ENCODE assay signal across 8 mouse cellular contexts in the genomic region with DNA sequence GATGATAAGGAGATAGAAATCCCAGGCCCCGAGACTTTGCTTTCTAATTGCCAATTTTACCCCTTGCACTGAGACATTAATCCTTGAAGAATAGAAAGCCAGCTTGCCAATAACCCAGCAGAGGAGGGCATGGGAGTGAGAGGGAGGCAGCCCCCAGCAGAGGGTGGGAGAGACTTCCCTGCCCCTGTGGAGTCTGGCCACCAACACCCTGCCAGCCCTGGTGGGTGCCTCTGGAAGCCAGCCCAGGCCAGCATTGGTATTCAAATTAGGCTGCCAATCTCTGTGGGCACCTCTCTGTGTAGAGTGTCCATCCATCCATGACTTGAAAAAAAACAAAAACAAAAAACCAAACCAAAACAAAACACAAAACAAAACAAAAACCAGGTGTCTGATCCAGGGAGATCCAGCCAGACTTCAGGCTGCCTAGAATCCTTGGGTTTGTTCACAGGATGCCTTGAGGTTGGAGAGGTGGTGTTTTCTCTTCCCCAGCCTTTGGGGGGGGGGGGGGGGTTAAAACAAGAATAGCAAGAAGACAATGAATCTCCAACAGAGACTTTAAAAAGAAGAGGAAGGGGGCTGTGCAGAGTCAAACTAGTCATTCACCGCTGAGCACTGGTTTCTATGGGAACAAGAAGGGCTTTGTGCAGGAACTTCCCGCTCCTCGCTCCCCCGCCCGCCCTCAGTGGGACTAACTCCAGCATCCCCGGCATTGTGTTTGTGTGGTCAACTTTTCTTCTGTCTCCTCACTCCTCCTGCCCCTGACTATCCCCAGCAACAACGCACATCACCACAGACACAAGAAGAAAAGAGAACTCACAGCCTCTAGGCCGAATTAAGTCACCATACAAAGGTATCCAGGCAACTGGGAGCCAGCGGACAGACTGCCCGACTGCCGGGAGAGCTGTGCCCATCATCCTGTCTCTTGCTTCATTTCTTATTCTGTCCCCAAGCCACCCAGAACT.
DNase-seq lines count a peak whose midpoint lies in the region; ATAC-seq lines count a peak whose summit lies in the region.

No protein-coding gene starts in this region.

- peak; percentile 69 for DNase-seq in kidney, postnatal 10 days
- DNase-seq in kidney, adult 18-20 months = no peak
- peak; percentile 90 for DNase-seq in hindbrain, embryonic 11.5 days (ENCODE audit: low spot score)
- peak; percentile 43 to 71 for DNase-seq in left cerebral cortex, adult 9 months (ENCODE audit: low spot score in 2 of 2)
- DNase-seq in neural tube, embryonic 11.5 days (ENCODE audit: low spot score) = peak; percentile 86
- no peak for DNase-seq in spleen, postnatal 36 days (ENCODE audit: low spot score in 2 of 2)

- no peak overlapping the region for H3K27ac ChIP-seq in embryonic facial prominence, embryonic 13.5 days
- H3K27ac ChIP-seq in hindbrain, embryonic 11.5 days (ENCODE audit: low read depth, low read length) = peak overlapping the region; percentile 81
- peak overlapping the region; percentile 77 for H3K27ac ChIP-seq in neural tube, embryonic 11.5 days (ENCODE audit: low read depth, low read length)

- H3K36me3 ChIP-seq in embryonic facial prominence, embryonic 13.5 days = no peaks in the 10 kb centered on the region
- no peaks in the 10 kb centered on the region for H3K36me3 ChIP-seq in hindbrain, embryonic 11.5 days (ENCODE audit: control insufficient read depth, insufficient read depth, low read length)
- H3K36me3 ChIP-seq in neural tube, embryonic 11.5 days (ENCODE audit: control insufficient read depth, insufficient read depth, low read length) = no peaks in the 10 kb centered on the region

- 0 out of 2 replicates have a peak, but pooled peaks cover 6% of the 10 kb centered on the region for H3K27me3 ChIP-seq in embryonic facial prominence, embryonic 13.5 days
- no peaks in the 10 kb centered on the region for H3K27me3 ChIP-seq in hindbrain, embryonic 11.5 days (ENCODE audit: control insufficient read depth, insufficient read depth, low read length)
- no peaks in the 10 kb centered on the region for H3K27me3 ChIP-seq in neural tube, embryonic 11.5 days (ENCODE audit: control insufficient read depth, insufficient read depth, low read length)

- H3K4me3 ChIP-seq in embryonic facial prominence, embryonic 13.5 days = peak overlapping the region; percentile 27
- H3K4me3 ChIP-seq in hindbrain, embryonic 11.5 days (ENCODE audit: low read depth, low read length) = no peak overlapping the region
- no peak overlapping the region for H3K4me3 ChIP-seq in neural tube, embryonic 11.5 days (ENCODE audit: low read depth, low read length)

- WGBS in embryonic facial prominence, embryonic 13.5 days = 3% methylated on average over 12 of the region's 12 CpGs
- 2% methylated on average over 12 of the region's 12 CpGs for WGBS in hindbrain, embryonic 11.5 days
- 2% methylated on average over 12 of the region's 12 CpGs for WGBS in neural tube, embryonic 11.5 days

- H3K4me2 ChIP-seq in embryonic facial prominence, embryonic 13.5 days = peak overlapping the region; percentile 60
- peak overlapping the region; percentile 15; the same call in 1 of the 2 replicates for H3K4me2 ChIP-seq in hindbrain, embryonic 11.5 days (replicated peaks; ENCODE audit: low read depth, low read length)
- peak overlapping the region; percentile 35 for H3K4me2 ChIP-seq in neural tube, embryonic 11.5 days (ENCODE audit: low read depth)

- peaks cover 22% of the 10 kb centered on the region for H3K4me1 ChIP-seq in embryonic facial prominence, embryonic 13.5 days
- peaks cover 11% of the 10 kb centered on the region for H3K4me1 ChIP-seq in hindbrain, embryonic 11.5 days (replicated peaks; ENCODE audit: control insufficient read depth, insufficient read depth, low read length)
- H3K4me1 ChIP-seq in neural tube, embryonic 11.5 days (ENCODE audit: control insufficient read depth, insufficient read depth, low read length) = peaks cover 26% of the 10 kb centered on the region

- H3K9me3 ChIP-seq in embryonic facial prominence, embryonic 13.5 days = no peaks in the 10 kb centered on the region
- no peaks in the 10 kb centered on the region for H3K9me3 ChIP-seq in hindbrain, embryonic 11.5 days (ENCODE audit: control insufficient read depth, low read length)
- H3K9me3 ChIP-seq in neural tube, embryonic 11.5 days (ENCODE audit: control insufficient read depth, low read length) = no peaks in the 10 kb centered on the region

- H3K9ac ChIP-seq in embryonic facial prominence, embryonic 13.5 days = peak overlapping the region; percentile 51
- no peak overlapping the region for H3K9ac ChIP-seq in hindbrain, embryonic 11.5 days (ENCODE audit: low read depth, low read length)
- H3K9ac ChIP-seq in neural tube, embryonic 11.5 days (ENCODE audit: low read length) = peak overlapping the region; percentile 26

- no peak; the same call in 1 of the 2 replicates for ATAC-seq in embryonic facial prominence, embryonic 13.5 days (ENCODE audit: insufficient number of reproducible peaks, insufficient read depth, low FRiP score, low TSS enrichment, low read depth)
- ATAC-seq in hindbrain, embryonic 11.5 days (ENCODE audit: low FRiP score) = peak; percentile 93
- peak; percentile 91 for ATAC-seq in neural tube, embryonic 11.5 days (ENCODE audit: insufficient read depth, low FRiP score, low TSS enrichment)
- ATAC-seq in inflammation-experienced regulatory T-cells, adult 6 months = no peak

Comparison
In these comparisons a context has a peak if more than half of its experiments do, and no peak if none do; other contexts are left out.
1. DNase-seq: peak in kidney, postnatal 10 days (single experiment), hindbrain, embryonic 11.5 days (single experiment), left cerebral cortex, adult 9 months (2 of 2) and neural tube, embryonic 11.5 days (single experiment); none in kidney, adult 18-20 months (single experiment) and spleen, postnatal 36 days (0 of 2).
2. ATAC-seq: peak in hindbrain, embryonic 11.5 days (single experiment) and neural tube, embryonic 11.5 days (single experiment); none in embryonic facial prominence, embryonic 13.5 days (single experiment) and inflammation-experienced regulatory T-cells, adult 6 months (single experiment).
3. Peak in every context shown above with its lines, with median percentiles within 50 percentile points of each other: H3K4me2 ChIP-seq.